Mouse (Mus musculus) lung, postnatal 14 days (tissue): ENCODE results near the gene Pla2r1.

Experiments used
- DNase-seq: peaks from one replicate; pipeline ENCODE4 v3.0.0; 2021

Gene Pla2r1

GRCm38 (mm10) chr2:60479906-60480305, 73.2 kb downstream of the Pla2r1 start:
- no peak for DNase-seq

GRCm38 (mm10) chr2:60478778-60479177, 74.3 kb downstream of the Pla2r1 start:
- DNase-seq = no peak

DNA sequence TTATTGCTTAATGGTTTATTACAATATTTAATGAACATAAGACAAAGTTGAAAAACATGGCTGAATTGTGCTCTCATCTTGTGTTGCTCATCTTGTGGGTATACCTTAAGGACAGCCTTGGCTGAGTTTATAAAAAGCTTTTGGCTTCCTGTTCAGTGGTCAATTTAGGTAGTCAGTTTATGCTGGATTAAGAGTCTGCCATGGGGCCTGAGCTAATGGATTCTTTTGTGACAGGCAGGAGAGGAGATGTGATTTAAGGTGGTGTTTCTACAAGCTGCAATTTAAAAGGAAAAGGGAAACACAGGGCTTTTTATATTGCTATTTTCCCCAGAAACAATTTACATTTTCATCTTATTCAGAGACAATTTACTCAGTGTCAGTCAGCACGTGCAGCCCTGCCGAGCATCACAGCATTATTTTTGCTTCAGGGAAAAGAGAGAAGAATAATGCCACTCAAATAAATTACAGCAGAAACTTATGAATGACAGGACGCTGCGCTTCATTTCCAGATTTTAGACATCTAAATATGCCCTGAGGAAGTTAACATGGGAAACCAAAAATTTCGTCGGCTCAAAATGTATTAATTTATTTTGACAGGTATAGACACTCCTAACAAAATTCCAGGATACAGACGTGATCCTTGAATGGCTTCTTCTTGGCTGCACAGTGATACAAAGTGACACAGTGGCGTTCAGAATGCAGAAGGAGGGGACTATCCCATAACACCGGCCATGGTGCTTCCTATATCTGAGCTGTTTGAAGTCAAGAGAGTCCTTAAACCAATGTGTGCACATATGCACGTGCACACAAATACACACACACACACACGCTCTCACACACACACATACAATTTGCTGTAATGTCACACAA, 84.0 kb downstream of the Pla2r1 start:
- no peak for DNase-seq

DNA sequence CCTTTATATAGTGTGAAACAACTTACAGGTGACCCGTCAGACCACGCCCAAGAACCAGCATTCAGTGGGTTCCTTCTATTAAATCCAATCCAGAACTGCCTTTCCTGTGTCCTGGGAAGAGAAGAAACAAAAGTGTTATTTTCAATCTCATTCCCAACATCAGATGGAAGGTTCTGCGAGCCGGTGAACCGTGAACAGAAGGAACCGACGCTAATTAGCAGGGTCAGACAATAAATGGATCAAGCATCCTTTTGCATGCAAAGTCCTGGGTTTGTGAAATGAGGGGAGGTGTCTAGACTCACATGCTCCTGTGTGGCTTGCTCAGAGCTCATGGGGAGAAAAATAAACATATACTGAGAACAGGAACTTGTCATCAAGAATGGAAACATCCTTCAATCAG, 100.7 kb downstream of the Pla2r1 start:
- no peak for DNase-seq

DNA sequence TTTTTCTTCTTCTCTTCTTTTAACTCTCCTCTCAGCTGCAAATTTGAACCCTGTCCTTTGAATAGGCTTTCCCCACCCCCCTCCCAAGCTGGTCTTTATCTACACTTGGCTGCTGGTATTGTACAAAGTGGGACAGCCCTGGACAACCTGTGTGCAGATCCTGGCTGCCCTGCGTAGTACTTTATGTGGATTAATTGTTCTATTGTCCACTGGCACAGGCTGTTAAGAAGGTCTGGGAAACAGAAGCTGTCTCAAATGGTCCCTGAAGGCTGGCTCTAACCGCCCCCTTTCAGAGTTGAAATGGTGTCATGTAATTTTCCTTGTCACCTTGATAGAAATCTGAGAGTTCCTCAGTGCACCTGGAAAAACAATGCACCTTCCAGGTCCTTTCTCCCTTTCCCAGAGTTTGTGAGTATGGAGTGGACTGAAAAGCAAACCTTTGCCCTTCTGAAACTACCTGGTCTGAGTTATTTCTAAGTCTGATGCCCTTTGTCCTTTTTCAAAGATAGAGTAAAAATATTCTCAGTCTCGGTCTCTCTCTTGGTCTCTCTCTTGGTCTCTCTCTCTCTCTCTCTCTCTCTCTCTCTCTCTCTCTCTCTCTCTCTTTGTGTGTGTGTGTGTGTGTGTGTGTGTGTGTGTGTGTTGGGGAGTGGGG, 101.9 kb downstream of the Pla2r1 start:
- DNase-seq = no peak

DNA sequence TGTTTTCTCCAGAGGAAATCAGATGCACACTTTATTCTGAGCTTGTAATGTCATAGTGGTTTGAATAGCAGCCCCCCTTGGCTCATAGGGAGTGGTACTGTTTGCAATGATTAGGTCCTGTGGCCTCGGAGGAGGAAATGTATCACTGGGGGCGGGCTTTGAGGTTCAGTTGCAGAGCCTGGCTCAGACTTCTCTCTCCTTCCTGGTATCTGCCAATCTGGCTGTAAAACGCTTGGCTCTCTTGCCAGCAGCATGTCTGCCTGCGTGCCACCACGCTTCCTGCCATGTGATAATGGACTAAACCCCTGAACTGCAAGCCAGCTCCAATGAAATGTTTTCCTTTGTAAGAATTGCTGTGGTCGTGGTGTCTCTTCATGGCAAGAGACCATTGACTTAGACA, 103.4 kb downstream of the Pla2r1 start:
- DNase-seq = no peak

- DNase-seq = no peak
These were observed 108.2 kb downstream of the Pla2r1 start for GRCm38 (mm10) chr2:60444711-60445509.

DNA sequence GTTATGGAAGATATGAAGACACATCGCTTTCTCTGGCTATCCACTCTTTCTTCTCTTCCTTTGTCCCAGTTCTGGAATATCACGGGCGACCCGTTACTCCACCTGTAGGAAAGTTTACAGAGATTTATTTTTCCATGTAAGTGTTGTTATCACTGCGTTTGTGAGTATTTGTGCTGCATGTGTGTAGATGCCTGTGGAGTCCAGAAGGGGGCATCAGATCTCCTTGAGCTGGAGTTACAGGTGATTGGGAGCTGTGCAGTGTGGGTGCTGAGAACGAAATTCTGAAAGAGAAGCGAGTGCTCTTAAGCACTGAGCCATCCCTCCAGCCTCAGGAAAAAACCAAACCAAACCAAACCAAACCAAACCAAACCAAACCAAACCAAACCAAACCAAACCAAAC, 109.8 kb downstream of the Pla2r1 start:
- no peak for DNase-seq

DNA sequence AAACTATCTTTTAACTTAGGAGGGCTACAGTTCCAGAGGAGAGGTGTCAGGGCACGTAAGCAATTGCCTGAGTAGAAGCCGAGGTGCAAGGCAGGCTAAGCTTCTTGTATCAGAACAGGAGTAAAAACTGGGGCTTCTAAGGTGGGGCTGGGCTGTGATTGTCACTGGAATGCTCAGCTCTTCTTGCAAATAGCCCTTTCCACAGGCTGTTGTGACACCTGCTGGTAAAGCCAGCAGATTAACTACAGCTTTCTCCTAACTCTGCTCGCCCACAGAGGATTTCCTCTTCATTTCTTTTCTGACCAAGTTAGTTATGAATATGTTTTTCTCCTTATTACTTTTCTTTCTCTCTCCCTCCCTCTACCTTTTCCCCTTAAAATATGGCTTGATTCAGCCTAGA, 111.2 kb downstream of the Pla2r1 start:
- no peak for DNase-seq

GRCm38 (mm10) chr2:60436802-60437201, 116.3 kb downstream of the Pla2r1 start:
- no peak for DNase-seq

- no peak for DNase-seq
These were observed 122.6 kb downstream of the Pla2r1 start for GRCm38 (mm10) chr2:60430315-60431021.

DNA sequence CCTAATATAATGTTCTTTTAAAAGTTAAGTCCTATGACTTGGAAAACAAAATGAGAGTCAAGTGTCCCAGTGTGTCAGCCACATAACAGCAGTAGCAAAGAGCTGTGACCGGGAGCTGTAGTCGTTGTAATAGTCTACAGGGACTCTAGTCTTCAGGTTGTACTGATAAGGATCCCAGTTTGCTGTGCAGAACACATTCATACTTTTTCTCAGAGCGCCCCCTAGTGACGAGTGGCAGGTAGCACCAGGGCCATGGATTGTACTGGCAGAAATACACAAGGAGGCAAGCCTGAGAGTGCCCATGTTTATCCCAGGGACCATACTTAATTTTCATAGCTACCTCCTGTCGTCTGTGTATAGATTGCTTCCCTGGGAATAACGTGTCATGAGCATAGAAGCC, 135.0 kb downstream of the Pla2r1 start:
- DNase-seq = peak; percentile 81

DNA sequence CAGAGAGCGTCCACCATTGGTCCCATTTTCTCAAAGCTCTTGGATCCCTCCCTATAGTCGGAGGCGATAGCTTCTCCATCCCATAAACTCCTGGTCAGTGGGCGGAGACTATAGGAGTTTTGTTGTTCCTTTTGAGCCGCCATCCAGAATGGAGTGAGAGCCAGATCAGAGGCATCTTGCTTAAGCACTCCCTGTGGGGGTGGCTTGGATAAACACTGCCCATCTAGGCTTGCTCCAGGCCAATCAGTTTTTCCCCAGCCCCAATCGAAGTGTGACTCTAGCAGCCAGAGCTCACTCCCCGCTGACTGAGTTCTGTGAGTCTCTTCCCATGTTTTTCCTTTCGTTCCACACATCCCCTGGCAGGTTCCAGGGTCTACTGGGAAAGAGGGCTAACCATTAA, 138.8 kb downstream of the Pla2r1 start:
- no peak for DNase-seq

GRCm38 (mm10) chr2:60413006-60413650, 140.0 kb downstream of the Pla2r1 start:
- no peak for DNase-seq

- no peak for DNase-seq
These were observed 141.9 kb downstream of the Pla2r1 start for GRCm38 (mm10) chr2:60411181-60411580.

DNA sequence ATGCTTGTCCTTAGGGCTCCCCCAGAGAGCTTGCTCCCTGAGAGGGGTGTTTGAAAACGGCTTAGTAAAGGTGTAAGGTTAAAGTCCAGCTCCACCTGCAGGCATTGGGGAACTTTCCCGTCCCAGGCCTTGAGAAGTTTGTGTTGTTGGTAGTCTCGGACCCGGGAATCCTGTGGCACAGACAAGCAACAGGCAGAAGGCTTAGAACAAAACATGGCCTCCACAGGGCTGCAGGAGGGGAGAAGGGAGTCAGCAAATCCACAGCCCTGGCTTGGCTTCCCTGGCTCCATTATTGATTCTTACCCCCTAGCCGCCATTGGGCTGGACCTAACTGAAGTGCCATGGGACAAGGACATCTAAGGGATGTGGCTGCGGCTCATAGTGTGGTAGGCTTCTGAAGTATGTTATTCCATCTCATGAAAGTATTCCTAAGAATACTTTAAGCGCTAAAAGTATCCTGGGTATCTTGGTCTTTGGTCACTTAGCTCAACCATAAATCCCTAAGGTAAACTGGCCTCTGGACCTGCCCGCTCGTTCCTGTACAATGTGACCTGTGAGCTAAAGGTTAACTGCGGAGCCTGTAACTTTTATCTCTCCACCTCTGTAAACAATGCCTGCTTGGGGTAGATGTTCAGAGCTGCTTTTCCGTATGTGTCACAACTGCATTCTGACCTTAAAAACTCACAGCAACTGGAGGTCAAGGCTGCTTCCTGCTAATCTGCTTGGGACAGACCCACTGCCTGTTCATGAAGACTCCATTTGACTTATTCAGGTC, 142.9 kb downstream of the Pla2r1 start:
- no peak for DNase-seq

DNA sequence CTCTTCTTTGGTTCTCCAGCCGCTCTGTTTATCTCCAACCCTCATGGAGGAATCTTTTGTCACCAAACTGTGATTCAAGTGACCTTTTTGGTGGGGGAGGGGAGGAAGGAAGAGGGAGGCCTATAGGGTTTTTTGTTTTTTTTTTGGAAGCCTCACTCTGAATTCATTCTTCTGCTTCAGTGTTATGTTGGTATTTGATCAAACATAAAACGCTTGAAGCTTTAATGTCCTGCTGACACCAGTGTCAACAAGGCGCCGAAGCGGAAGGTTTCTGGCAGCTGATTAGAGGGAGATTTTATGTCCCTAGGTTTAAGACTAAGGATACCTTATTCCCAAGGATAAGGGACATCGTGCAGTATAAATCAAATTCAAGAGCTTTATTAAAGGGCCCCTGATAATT, 143.9 kb downstream of the Pla2r1 start:
- no peak for DNase-seq

GRCm38 (mm10) chr2:60407387-60407786, 145.7 kb downstream of the Pla2r1 start:
- DNase-seq = no peak

- no peak for DNase-seq
These were observed 147.7 kb downstream of the Pla2r1 start for GRCm38 (mm10) chr2:60405431-60405830.

- no peak for DNase-seq
These were observed 148.3 kb downstream of the Pla2r1 start for GRCm38 (mm10) chr2:60404763-60405162.

GRCm38 (mm10) chr2:60401694-60402093, 151.4 kb downstream of the Pla2r1 start:
- no peak for DNase-seq

DNA sequence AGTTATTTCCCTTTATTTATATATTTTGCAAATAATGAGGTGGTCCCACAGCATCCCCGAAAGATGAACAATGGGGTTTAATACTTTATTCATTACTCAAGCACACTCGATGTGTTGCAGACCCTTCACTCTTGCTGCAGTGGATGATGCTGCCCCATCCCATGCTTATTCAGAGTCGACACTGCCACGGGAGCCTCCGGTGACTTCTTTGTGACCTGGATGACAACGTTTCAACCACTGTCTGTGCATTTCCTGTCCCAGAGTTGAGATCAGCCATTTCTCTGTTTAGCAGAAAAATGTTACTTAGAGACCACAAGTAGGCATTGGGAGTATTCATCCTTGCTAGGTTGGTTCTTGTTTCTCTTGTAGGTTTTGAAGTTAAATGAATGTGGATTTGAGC, 159.3 kb downstream of the Pla2r1 start:
- DNase-seq = no peak
